22 mouse cellular contexts compared by ENCODE assay signal in genomic region chr9:63356278-63356677, GRCm38 (mm10).
"Had no signal": no experiment of that assay in that cellular context is flagged by ENCODE, and none has a peak within 500 bp of the region (broad histone marks: within the 10 kb centered on the region; RNA-seq: fewer than 3 reads in every experiment).

No protein-coding gene starts in this region.

- H3K27ac ChIP-seq: heart, adult 2 months; heart, embryonic 13.5 days; heart, embryonic 15.5 days; hindbrain, embryonic 13.5 days; hindbrain, embryonic 15.5 days; hindbrain, postnatal 0 days; limb, embryonic 13.5 days; limb, embryonic 15.5 days; liver, embryonic 12.5 days; liver, embryonic 14.5 days had no signal

- H3K9ac ChIP-seq: heart, embryonic 13.5 days; heart, embryonic 15.5 days; hindbrain, embryonic 13.5 days; hindbrain, embryonic 15.5 days; limb, embryonic 13.5 days; limb, embryonic 15.5 days; liver, embryonic 12.5 days; liver, embryonic 14.5 days had no signal

- H3K27me3 ChIP-seq: heart, embryonic 13.5 days; heart, embryonic 15.5 days; hindbrain, embryonic 13.5 days; hindbrain, embryonic 15.5 days; limb, embryonic 13.5 days; limb, embryonic 15.5 days; liver, embryonic 12.5 days had no signal

- ATAC-seq: hindbrain, postnatal 0 days; intestine, embryonic 16.5 days; liver, embryonic 12.5 days had no signal

- H3K4me2 ChIP-seq: heart, embryonic 11.5 days; heart, embryonic 13.5 days; heart, embryonic 15.5 days; hindbrain, embryonic 13.5 days; hindbrain, embryonic 15.5 days; limb, embryonic 13.5 days; limb, embryonic 15.5 days; liver, embryonic 12.5 days had no signal

- H3K4me3 ChIP-seq: heart, adult 2 months; heart, embryonic 13.5 days; heart, embryonic 15.5 days; hindbrain, embryonic 13.5 days; hindbrain, embryonic 15.5 days; limb, embryonic 13.5 days; limb, embryonic 15.5 days; liver, embryonic 12.5 days had no signal

- H3K9me3 ChIP-seq: heart, embryonic 13.5 days; heart, embryonic 15.5 days; hindbrain, embryonic 13.5 days; hindbrain, embryonic 15.5 days; limb, embryonic 13.5 days; limb, embryonic 15.5 days; liver, embryonic 12.5 days had no signal

- H3K4me1 ChIP-seq: hindbrain, embryonic 15.5 days; limb, embryonic 13.5 days; limb, embryonic 15.5 days had no signal

- DNase-seq: gastrocnemius, postnatal 14 days; gastrocnemius, postnatal 36 days; heart, adult 11 months; heart, adult 2 months; heart, postnatal 14 days; heart, postnatal 36 days; kidney, adult 2 months; kidney, postnatal 14 days; kidney, postnatal 36 days; layer of hippocampus, postnatal 36 days; left cerebral cortex, postnatal 4 days had no signal

- H3K36me3 ChIP-seq: hindbrain, embryonic 13.5 days; hindbrain, embryonic 15.5 days had no signal
